Mouse (Mus musculus) embryo, embryonic 9.5 days (tissue): ENCODE data around the gene Gtpbp2.

Experiments used
- DNase-seq: peaks from one replicate; pipeline ENCODE4 v3.0.0-alpha.2; 2017; ENCODE audit errors: extremely low spot score

Gtpbp2 gene

DNA sequence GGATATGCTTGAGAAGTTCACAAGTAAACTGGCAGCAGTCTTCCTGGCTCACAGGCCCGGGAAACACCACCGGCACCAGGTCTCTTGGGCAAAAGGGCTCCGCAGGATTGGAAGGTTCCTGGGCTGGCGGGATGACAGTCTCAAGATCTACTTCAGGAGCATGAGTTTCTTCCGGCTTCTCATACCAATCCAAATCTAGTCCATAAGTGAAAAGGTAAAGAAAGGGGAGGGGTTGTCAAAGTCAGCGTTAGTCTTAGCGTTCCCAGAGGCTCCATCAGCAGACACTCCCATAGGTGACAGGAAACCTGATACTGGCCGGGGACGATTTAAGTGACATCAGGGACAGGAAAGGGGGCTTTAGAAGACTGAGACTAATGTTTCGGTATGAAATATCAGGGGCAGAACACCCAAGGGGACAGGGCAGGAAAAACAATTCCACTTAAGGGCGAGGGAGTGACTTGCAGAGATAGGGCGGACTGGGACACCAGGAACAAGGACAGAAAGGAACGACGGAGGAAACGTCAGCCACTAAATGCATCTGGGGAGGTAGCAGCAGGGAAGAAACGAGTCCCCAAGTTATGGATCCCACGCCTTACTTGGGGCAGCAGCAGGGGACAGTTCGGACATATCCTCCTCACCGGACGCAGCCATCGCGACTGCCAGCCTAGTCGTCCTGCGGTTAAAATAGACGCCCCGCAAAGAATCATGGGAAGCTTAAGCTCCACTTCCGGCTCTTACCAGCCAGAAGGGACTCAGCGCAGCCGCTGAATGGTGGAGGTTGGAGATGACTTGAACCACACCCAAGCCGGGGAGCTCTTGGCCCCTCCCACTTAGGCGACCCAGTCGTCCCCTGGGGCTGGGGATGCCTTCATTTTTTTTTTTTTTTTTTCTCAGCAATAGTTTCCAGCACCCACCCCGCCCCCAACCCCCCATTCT, 7.7 kb upstream of the Gtpbp2 start, which contains the start of gene Mad2l1bp:
Gene Mad2l1bp, minus strand, starts transcription at position 707 of the 936 bp plus-strand sequence.
- DNase-seq, result peak; percentile 85

- DNase-seq, result no peak
Measured at GRCm38 (mm10) chr17:46154336-46154735, 6.5 kb upstream of the Gtpbp2 start.

GRCm38 (mm10) chr17:46156680-46157079, 4.2 kb upstream of the Gtpbp2 start:
- DNase-seq, result no peak

DNA sequence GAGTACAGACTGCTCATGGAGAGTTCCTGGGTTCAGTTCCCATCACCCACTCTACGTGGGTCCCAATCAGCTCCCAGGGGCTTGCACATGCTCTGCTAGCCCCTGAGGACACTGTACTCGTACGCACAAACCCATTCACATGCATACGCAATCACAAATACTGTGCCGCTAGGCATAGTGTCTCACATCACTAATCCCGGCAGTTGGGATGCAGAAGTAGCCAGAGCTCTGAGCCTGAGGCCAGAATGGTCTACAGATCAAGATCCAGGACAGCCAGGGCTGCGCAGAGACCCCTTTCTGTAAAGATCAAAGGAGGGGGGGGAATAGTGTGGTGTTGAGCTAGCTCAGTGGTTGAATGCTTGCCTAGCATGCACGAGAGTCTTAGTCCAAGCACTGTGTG, 3.7 kb upstream of the Gtpbp2 start:
- no peak for DNase-seq

DNA sequence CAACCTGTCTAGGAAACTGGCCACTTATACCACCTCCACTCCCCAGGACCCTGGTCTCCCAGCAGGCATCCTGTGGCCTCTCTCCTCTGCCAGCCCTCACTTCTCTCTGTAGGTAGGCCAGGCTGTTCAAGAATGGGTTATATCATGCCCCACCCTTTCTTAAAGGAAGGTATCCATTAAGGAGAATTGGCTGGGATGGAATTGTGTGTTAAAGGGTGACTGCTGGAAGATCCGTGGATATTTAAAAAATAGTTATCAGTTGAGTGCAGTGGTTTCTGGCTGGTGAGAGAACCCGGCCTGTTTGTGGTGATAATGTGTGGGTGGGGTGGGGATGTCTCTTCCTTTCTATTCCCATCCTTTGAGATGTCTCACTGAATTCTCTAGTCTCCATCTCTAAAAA, 1.6 kb upstream of the Gtpbp2 start:
- no peak for DNase-seq

- DNase-seq, result peak; percentile 88
Measured at GRCm38 (mm10) chr17:46160090-46160662, 656 bp upstream of the Gtpbp2 start.

- no peak for DNase-seq
Measured at GRCm38 (mm10) chr17:46161179-46161578, 347 bp downstream of the Gtpbp2 start.

DNA sequence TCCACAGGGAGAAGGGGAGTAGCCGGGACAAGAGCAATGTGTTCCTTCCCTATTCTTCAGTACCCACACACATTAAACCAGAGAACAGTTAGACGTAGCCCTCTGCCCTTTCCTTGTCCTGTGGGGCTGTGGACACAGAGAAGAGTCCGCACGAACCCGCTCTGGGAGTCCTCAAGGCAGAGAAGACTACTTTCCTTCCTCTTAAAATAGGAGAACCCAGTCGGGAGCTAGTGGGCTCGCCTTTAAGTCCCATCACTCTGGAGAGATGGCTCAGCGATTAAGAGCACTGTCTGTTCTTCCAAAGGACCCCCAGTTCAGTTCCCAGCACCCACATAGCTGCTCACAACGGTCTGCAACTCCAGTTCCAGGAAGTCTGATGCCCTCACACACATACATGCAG, 878 bp downstream of the Gtpbp2 start:
- no peak for DNase-seq

DNA sequence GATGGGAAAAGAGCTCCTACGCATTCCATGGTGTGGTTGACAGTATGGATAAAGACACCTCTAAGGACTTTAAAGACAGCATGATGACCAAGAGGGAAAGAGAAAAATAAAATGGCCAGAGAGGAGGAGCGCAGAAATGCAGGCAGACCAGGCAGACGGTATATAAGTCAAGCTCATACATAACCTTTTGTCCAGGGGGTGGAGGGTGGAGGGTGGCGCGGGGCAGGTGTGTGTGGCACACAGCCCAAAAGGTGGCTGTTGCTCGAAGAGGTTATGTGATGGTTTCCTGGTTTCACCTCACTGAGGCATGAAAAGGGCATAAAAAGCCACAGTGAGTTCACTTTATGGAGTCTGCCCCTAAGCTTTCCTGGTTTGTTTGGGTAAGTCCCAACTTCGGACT, 1.7 kb downstream of the Gtpbp2 start:
- DNase-seq, result no peak

GRCm38 (mm10) chr17:46162951-46163421, 2.2 kb downstream of the Gtpbp2 start:
- DNase-seq, result no peak

DNA sequence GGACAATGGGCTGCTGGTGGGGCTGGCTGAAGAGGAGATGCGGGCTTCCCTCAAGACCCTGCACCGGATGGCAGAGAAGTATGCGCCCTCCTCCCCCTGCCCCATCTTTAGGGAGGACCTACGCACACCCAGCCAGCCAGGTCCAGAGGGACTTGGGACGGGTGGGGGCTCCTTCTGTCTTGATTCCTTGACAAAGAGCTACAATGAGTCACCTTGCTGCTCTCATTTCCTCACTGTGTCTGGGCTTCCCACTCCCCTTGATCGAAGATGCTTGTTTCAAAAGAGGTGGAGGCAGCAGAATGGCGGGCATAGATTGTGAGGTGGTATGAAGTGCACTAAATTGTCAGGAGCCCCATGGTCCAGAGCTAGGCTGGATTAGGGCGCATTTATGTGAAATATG, 3.5 kb downstream of the Gtpbp2 start:
- no peak for DNase-seq

- no peak for DNase-seq
Measured at GRCm38 (mm10) chr17:46164791-46165190, 4.0 kb downstream of the Gtpbp2 start.

- no peak for DNase-seq
Measured at GRCm38 (mm10) chr17:46165460-46165859, 4.6 kb downstream of the Gtpbp2 start.

GRCm38 (mm10) chr17:46166270-46166669, 5.4 kb downstream of the Gtpbp2 start:
- DNase-seq, result no peak

- no peak for DNase-seq
Measured at GRCm38 (mm10) chr17:46167014-46167413, 6.2 kb downstream of the Gtpbp2 start.

- DNase-seq, result no peak
Measured at GRCm38 (mm10) chr17:46168318-46168717, 7.5 kb downstream of the Gtpbp2 start.

- no peak for DNase-seq
Measured at GRCm38 (mm10) chr17:46168768-46169167, 7.9 kb downstream of the Gtpbp2 start.

- no peak for DNase-seq
Measured at GRCm38 (mm10) chr17:46170538-46170937, 9.7 kb downstream of the Gtpbp2 start.

DNA sequence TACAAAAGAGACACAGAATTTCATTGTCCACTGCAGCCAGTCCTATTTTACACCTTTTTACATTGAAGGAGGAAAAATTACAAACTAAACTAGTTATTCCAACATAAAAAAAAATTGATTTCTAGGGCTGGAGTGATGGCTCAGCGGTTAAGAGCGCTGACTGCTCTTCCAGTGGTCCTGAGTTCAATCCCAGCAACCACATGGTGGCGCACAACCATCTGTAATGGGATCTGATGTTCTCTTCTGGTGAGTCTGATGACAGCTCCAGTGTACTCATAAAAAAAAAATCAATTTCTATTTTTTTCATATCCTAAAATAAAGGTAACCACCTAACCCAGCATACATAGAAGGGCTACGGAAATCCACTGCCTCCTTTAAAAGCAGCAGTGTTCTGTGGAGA, 21.4 kb downstream of the Gtpbp2 start:
- no peak for DNase-seq

DNA sequence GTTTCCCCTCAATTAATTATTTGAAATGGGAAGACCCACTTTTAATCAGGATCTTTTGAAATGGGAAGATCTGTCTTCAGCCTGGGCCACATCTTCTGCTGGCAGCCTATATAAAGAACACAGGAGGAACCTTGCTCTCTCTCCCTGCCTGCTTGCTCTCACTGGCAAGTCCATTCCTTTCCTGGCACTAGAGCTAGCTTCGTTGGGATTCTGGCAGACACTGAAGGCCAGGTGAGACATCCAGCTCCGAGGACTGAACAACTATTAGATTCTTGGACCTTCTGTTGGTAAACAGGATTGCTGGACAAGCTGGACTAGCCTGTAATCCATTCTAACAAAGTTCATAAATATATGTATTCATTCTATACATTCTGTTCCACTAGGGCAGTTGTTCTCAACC, 28.0 kb downstream of the Gtpbp2 start:
- no peak for DNase-seq

GRCm38 (mm10) chr17:46201151-46201550, 40.3 kb downstream of the Gtpbp2 start:
- no peak for DNase-seq

GRCm38 (mm10) chr17:46202421-46203071, 41.7 kb downstream of the Gtpbp2 start, which contains the start of the genes Polh and Xpo5:
Polh (minus strand) TSS chr17:46202645.
Xpo5 (plus strand) TSS chr17:46202782.
- DNase-seq, result peak; percentile 95
